Mouse (Mus musculus): Measurements from ENCODE around the gene Cd2ap. TPM values are rescaled to one million over a fixed set of nuclear protein-coding genes. Genes with fewer than 3 reads are reported as not detected.
"Not testable (repeated sequence)": the region's sequence is repeated elsewhere in the genome, so short reads cannot be mapped to it uniquely, and the experiment has no call there.

Gene Cd2ap
- polyA plus RNA-seq (2015; fragmentation: Nextera tagmentation; extraction: Ambion mirVana), result 8.1 and 8.8 TPM in 2 replicates

GRCm38 (mm10) chr17:42876001-42876903 lies at the start of gene Cd2ap:
Cd2ap (minus strand) TSS chr17:42876665.
- Histone ChIP-seq H3K27ac (peak within 1 kb of the TSS; percentile 89), H3K9ac (peak within 1 kb of the TSS; percentile 93), H3K4me1 (peaks cover 18% of the 10 kb centered on the region), H3K4me3 (peak within 1 kb of the TSS; percentile 84), H3K36me3 (ENCODE audit: poor library complexity, severe bottlenecking) (no peaks in the 10 kb centered on the region), H3K9me3 (replicated peaks) (no peaks in the 10 kb centered on the region), H3K4me2 (peak within 1 kb of the TSS; percentile 88), H3K27me3 (no peaks in the 10 kb centered on the region)
- WGBS, result under 1% methylated on average over 81 of the region's 94 CpGs
- ATAC-seq, result peak; percentile 96

- no peak for ATAC-seq
- H3K9ac ChIP-seq, result no peak overlapping the region
- no peak overlapping the region for H3K4me2 ChIP-seq
- H3K27me3 ChIP-seq, result no peaks in the 10 kb centered on the region
- no peak overlapping the region for H3K27ac ChIP-seq
- H3K36me3 ChIP-seq (ENCODE audit: poor library complexity, severe bottlenecking), result no peaks in the 10 kb centered on the region
- no peaks in the 10 kb centered on the region for H3K9me3 ChIP-seq (replicated peaks)
- H3K4me3 ChIP-seq, result no peak overlapping the region
- whole genome bisulfite sequencing, result 90% methylated on average over 5 of the region's 5 CpGs
- H3K4me1 ChIP-seq, result no peaks in the 10 kb centered on the region
Measured at GRCm38 (mm10) chr17:42924731-42925130, 48.3 kb upstream of the Cd2ap start.

GRCm38 (mm10) chr17:42918810-42919209 lies 42.3 kb upstream of the Cd2ap start:
- Histone ChIP-seq H3K4me1 (no peaks in the 10 kb centered on the region), H3K36me3 (ENCODE audit: poor library complexity, severe bottlenecking) (no peaks in the 10 kb centered on the region), H3K9me3 (replicated peaks) (no peaks in the 10 kb centered on the region), H3K27me3 (no peaks in the 10 kb centered on the region), H3K9ac (no peak overlapping the region), H3K27ac (no peak overlapping the region), H3K4me2 (no peak overlapping the region), H3K4me3 (no peak overlapping the region)
- 84% methylated on average over 9 of the region's 9 CpGs for WGBS
- ATAC-seq, result no peak

- WGBS, result 87% methylated on average over 7 of the region's 7 CpGs
- H3K9me3 ChIP-seq (replicated peaks), result no peaks in the 10 kb centered on the region
Measured at GRCm38 (mm10) chr17:42914726-42915125, 38.3 kb upstream of the Cd2ap start.

GRCm38 (mm10) chr17:42912193-42912592 lies 35.7 kb upstream of the Cd2ap start:
- no peak for ATAC-seq
- no peak overlapping the region for H3K27ac ChIP-seq
- no peaks in the 10 kb centered on the region for H3K27me3 ChIP-seq
- H3K9me3 ChIP-seq (replicated peaks), result no peaks in the 10 kb centered on the region
- H3K4me1 ChIP-seq, result no peaks in the 10 kb centered on the region
- no peaks in the 10 kb centered on the region for H3K36me3 ChIP-seq (ENCODE audit: poor library complexity, severe bottlenecking)
- H3K4me2 ChIP-seq, result no peak overlapping the region
- no peak overlapping the region for H3K9ac ChIP-seq
- H3K4me3 ChIP-seq, result no peak overlapping the region
- WGBS, result 84% methylated on average over 6 of the region's 6 CpGs

More at GRCm38 (mm10) chr17:42914726-42915125, 38.3 kb upstream of the Cd2ap start:
- Histone ChIP-seq H3K36me3 (ENCODE audit: poor library complexity, severe bottlenecking) (no peaks in the 10 kb centered on the region), H3K4me2 (no peak overlapping the region), H3K27me3 (no peaks in the 10 kb centered on the region), H3K27ac (no peak overlapping the region), H3K4me3 (no peak overlapping the region), H3K9ac (no peak overlapping the region), H3K4me1 (no peaks in the 10 kb centered on the region)
- no peak for ATAC-seq

GRCm38 (mm10) chr17:42910476-42910875 lies 34.0 kb upstream of the Cd2ap start:
- H3K9me3 ChIP-seq (replicated peaks), result no peaks in the 10 kb centered on the region
- 81% methylated on average over 3 of the region's 3 CpGs for WGBS
- no peaks in the 10 kb centered on the region for H3K4me1 ChIP-seq
- H3K27ac ChIP-seq, result no peak overlapping the region
- no peak overlapping the region for H3K9ac ChIP-seq
- no peaks in the 10 kb centered on the region for H3K36me3 ChIP-seq (ENCODE audit: poor library complexity, severe bottlenecking)
- no peaks in the 10 kb centered on the region for H3K27me3 ChIP-seq
- H3K4me2 ChIP-seq, result no peak overlapping the region
- H3K4me3 ChIP-seq, result no peak overlapping the region
- no peak for ATAC-seq

GRCm38 (mm10) chr17:42909376-42909775 lies 32.9 kb upstream of the Cd2ap start:
- WGBS, result 86% methylated on average over 8 of the region's 9 CpGs
- ATAC-seq, result no peak
- Histone ChIP-seq H3K27ac (no peak overlapping the region), H3K27me3 (no peaks in the 10 kb centered on the region), H3K4me2 (no peak overlapping the region), H3K9me3 (replicated peaks) (no peaks in the 10 kb centered on the region), H3K9ac (no peak overlapping the region), H3K4me1 (no peaks in the 10 kb centered on the region), H3K36me3 (ENCODE audit: poor library complexity, severe bottlenecking) (no peaks in the 10 kb centered on the region), H3K4me3 (no peak overlapping the region)

- ATAC-seq, result no peak
- 77% methylated on average over 9 of the region's 9 CpGs for WGBS
Measured at GRCm38 (mm10) chr17:42908744-42909370, 32.4 kb upstream of the Cd2ap start.

GRCm38 (mm10) chr17:42908136-42908535 lies 31.7 kb upstream of the Cd2ap start:
- no peak for ATAC-seq
- H3K4me2 ChIP-seq, result no peak overlapping the region
- 85% methylated on average over 3 of the region's 3 CpGs for WGBS
- no peaks in the 10 kb centered on the region for H3K9me3 ChIP-seq (replicated peaks)
- no peak overlapping the region for H3K27ac ChIP-seq
- no peak overlapping the region for H3K4me3 ChIP-seq
- no peaks in the 10 kb centered on the region for H3K4me1 ChIP-seq
- H3K36me3 ChIP-seq (ENCODE audit: poor library complexity, severe bottlenecking), result no peaks in the 10 kb centered on the region
- H3K27me3 ChIP-seq, result no peaks in the 10 kb centered on the region
- no peak overlapping the region for H3K9ac ChIP-seq

More at GRCm38 (mm10) chr17:42908744-42909370, 32.4 kb upstream of the Cd2ap start:
- Histone ChIP-seq H3K9me3 (replicated peaks) (no peaks in the 10 kb centered on the region), H3K27ac (no peak overlapping the region), H3K9ac (no peak overlapping the region), H3K4me1 (no peaks in the 10 kb centered on the region), H3K36me3 (ENCODE audit: poor library complexity, severe bottlenecking) (no peaks in the 10 kb centered on the region), H3K4me3 (no peak overlapping the region), H3K4me2 (no peak overlapping the region), H3K27me3 (no peaks in the 10 kb centered on the region)

GRCm38 (mm10) chr17:42906456-42906855 lies 30.0 kb upstream of the Cd2ap start:
- not testable (repeated sequence) for H3K27ac ChIP-seq; H3K36me3 ChIP-seq (ENCODE audit: poor library complexity, severe bottlenecking); H3K9me3 ChIP-seq (replicated peaks); H3K4me3 ChIP-seq; H3K9ac ChIP-seq; H3K4me1 ChIP-seq; ATAC-seq; H3K27me3 ChIP-seq; H3K4me2 ChIP-seq
- WGBS, result 84% methylated on average over 1 of the region's 1 CpGs

GRCm38 (mm10) chr17:42905919-42906318 lies 29.5 kb upstream of the Cd2ap start:
- WGBS, result 79% methylated on average over 6 of the region's 6 CpGs
- Histone ChIP-seq H3K9ac (no peak overlapping the region), H3K4me2 (no peak overlapping the region), H3K4me3 (no peak overlapping the region), H3K27ac (no peak overlapping the region), H3K36me3 (ENCODE audit: poor library complexity, severe bottlenecking) (no peaks in the 10 kb centered on the region), H3K4me1 (no peaks in the 10 kb centered on the region), H3K9me3 (replicated peaks) (no peaks in the 10 kb centered on the region), H3K27me3 (no peaks in the 10 kb centered on the region)
- ATAC-seq, result no peak

GRCm38 (mm10) chr17:42900795-42901194 lies 24.3 kb upstream of the Cd2ap start:
- Histone ChIP-seq H3K27me3 (no peaks in the 10 kb centered on the region), H3K36me3 (ENCODE audit: poor library complexity, severe bottlenecking) (no peaks in the 10 kb centered on the region), H3K4me3 (no peak overlapping the region), H3K4me2 (no peak overlapping the region), H3K9ac (no peak overlapping the region), H3K9me3 (replicated peaks) (0 out of 2 replicates have a peak, but pooled peaks cover 6% of the 10 kb centered on the region), H3K4me1 (no peaks in the 10 kb centered on the region), H3K27ac (no peak overlapping the region)
- no peak for ATAC-seq
- WGBS, result 67% methylated on average over 2 of the region's 2 CpGs

Data from forebrain, embryonic 13.5 days (tissue).